Mouse (Mus musculus) forelimb bud, embryonic 11.5 days (tissue): Measurements from ENCODE around the gene Alad.
"Not testable (repeated sequence)": the region's sequence is repeated elsewhere in the genome, so short reads cannot be mapped to it uniquely, and the experiment has no call there.

Source experiments
- DNase-seq: peaks from one replicate; pipeline ENCODE4 v3.0.0-alpha.2; 2012; ENCODE audit warnings: low read depth, low spot score

Gene Alad

DNA sequence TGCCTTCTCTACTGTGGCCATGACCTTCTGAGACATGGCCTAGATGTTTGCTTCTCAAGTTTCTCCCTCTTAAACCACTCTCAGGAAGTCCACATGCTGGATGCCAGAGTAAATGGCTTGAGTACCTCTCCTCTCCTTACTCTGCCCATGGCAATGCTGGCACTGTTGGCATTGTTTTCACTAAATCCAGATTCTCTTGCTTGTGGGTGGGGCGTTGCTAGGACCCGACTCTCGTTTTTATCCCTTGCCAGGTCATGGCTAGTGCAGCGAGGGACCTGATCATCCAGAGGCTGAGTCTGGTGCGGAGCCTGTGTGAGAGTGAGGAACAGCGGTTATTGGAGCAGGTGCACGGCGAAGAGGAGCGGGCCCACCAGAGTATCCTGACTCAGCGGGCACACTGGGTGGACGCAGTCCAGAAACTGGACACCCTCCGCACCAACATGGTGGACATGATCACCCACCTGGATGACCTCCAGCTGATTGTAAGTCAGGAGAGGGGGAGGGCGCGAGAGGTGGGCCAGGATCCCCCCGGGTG, 33.5 kb downstream of the Alad start:
- DNase-seq = no peak

DNA sequence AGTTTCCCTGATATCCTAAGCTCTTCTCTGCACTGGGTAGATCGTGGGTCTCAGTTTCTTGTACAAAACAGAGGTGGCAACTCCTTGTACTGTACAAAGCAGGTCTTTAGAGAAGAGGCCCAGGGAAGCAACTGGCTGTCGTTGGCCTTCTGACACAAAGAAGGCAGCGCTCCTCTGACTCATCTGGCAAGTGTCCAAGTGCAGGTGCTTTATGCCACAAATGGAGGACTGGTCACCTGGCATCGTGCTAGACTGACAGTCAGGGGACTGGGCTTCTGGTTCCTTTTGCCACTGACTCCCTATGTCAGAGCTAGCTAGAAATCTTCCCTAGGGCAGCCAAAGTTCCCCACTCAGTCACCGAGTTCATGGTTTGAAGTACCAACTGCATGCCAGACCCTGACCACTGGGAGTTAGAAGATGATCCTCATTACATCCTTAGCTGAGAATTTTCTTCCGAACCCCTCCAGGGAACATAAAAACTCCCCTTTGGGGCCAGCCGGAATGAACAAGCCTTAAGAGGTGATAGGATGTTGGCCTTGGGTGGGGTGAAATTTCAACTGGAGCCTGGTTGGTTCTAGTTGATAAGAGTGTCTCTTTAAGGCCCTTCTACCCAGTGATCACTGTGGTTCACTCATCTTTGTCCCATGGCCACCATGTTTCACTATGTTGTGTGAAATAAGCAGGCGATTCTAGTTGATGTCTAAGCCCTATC, 34.1 kb downstream of the Alad start:
- DNase-seq = no peak

GRCm38 (mm10) chr4:62484928-62485327, 34.8 kb downstream of the Alad start:
- no peak for DNase-seq

DNA sequence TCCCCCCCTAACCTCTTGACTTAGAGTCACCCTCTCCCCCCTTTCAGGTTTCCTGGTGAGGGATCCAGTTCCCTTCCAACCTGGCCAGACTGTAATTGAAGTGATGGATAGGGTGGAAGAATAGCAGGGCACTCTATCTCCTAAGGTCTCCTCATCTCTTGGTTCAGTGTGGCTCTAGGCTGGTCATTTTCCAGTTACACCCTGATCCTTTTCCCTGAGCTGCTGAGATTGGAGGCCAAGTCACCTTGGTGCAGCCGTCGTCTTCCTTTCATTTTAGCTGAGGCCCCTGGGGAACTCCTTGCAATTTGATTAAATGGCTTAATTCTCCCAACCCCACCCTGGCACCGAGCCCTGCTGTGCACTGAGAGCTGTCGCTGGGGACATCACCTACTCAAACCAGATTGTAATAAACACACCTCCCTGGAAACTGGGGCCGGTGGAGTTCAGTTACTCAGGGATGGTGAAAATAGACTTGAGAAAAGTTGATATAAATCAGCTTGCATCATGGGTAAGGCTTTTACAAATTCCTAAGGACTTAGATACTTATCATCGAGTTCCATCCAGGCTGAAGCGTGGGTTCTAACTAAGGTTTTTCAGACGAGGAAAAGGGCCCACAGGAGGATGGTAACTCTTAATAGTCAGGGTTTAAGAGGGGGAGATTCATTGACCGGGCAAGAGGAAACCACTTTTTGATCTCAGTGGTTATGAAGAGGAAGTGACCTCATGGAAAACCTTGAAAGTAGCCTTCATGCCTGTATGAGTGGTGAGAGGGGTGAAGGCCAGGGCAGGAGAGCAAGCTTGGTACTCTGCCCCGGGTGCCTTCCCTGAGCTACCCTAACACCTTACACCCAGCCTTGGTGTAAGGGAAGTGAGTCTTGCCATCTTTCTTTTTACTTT, 38.8 kb downstream of the Alad start:
- DNase-seq = no peak

GRCm38 (mm10) chr4:62479937-62480708, 39.6 kb downstream of the Alad start, which contains the start of gene Bspry:
TSS of gene Bspry (plus strand) at chr4:62480053.
- peak; percentile 34 for DNase-seq

- not testable (repeated sequence) for DNase-seq
These were observed 40.2 kb downstream of the Alad start for GRCm38 (mm10) chr4:62479593-62479936.

- no peak for DNase-seq
These were observed 42.0 kb downstream of the Alad start for GRCm38 (mm10) chr4:62477542-62478244.

DNA sequence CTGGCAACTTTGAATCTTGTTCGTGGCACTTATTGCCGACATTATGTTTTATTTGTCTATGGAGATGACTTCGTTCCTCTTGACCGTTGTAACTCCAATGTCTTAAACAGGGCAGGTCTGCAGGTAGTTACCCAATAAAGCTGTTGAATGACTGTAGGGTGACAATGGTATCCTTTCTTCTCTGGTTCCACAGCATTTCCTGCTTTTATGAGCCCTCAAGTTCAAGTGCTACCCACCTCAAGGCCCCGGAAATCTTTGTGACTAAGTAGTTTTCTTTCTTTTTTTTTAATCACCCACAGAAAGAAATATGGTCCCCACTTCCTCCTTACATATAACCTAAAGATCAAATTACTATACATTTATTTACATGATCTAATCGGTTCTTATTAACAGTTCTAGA, 43.9 kb downstream of the Alad start:
- DNase-seq = no peak

DNA sequence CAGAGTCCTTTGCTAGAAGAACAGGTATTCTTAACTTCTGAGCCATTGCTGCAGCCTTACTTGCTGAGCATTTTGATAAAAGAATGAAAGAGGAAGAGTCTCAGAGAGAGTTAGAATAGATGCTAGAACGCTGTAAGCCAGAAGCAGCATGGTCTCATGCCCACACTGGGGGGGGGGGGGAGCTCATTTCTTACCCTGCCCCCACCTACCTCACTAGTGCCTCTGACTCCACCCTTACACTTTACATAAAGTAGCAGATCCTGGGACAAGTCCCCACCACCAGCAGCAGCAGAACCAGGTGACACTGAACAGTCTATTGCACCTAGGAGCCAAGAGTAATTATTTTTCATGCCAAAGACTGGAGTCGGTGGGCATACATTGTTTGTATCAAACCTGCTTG, 44.6 kb downstream of the Alad start:
- no peak for DNase-seq

GRCm38 (mm10) chr4:62472071-62472470, 47.6 kb downstream of the Alad start:
- no peak for DNase-seq

GRCm38 (mm10) chr4:62470598-62471051, 49.1 kb downstream of the Alad start, which contains the start of gene Wdr31:
TSS of gene Wdr31 (minus strand) at chr4:62470896.
- DNase-seq = peak; percentile 79

DNA sequence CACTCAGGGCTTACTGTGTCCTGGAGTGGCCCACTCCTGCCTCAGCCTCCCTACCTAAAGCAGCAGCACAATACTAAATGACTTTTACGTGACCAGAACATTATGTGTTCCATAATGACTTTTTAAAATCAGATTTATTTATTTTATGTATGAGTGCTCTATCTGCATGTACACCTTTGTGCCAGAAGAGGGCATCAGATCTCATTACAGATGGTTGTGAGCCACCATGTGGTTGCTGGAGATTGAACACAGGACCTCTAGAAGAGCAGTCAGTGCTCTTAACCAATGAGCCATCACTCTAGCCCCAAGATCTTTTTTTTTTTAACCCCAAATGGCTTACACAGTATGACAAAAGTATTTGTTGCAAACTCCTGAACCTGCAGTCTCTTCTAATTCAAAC, 51.6 kb downstream of the Alad start:
- no peak for DNase-seq

GRCm38 (mm10) chr4:62463124-62463523, 56.6 kb downstream of the Alad start:
- DNase-seq = no peak

GRCm38 (mm10) chr4:62460348-62460747, 59.4 kb downstream of the Alad start:
- no peak for DNase-seq
